Mouse (Mus musculus): Measurements from ENCODE around the gene Olfr76. TPM values are rescaled to one million over a fixed set of nuclear protein-coding genes. Genes with fewer than 3 reads are reported as not detected.
"Not testable (repeated sequence)": the region's sequence is repeated elsewhere in the genome, so short reads cannot be mapped to it uniquely, and the experiment has no call there.

Gene Olfr76
- total RNA-seq (2022): not detected

GRCm38 (mm10) chr19:12123103-12123502 lies at the start of gene Olfr76:
Olfr76 (minus strand) TSS chr19:12123203.
- DNase-seq (ENCODE audit: low spot score in 2 of 2): no peak

- DNase-seq (ENCODE audit: low spot score in 2 of 2): not testable (repeated sequence)
Observed at GRCm38 (mm10) chr19:12170062-12170599, 47.1 kb upstream of the Olfr76 start, which contains the start of gene Olfr1555-ps1. Olfr1555-ps1 (minus strand) TSS chr19:12170112.

GRCm38 (mm10) chr19:12145452-12145851 lies 22.4 kb upstream of the Olfr76 start:
- peak in 1 of 2 experiments; percentile 51 for DNase-seq (ENCODE audit: low spot score in 2 of 2)

GRCm38 (mm10) chr19:12143356-12143755 lies 20.4 kb upstream of the Olfr76 start:
- DNase-seq (ENCODE audit: low spot score in 2 of 2): peak in 1 of 2 experiments; percentile 70

GRCm38 (mm10) chr19:12134289-12134688 lies 11.3 kb upstream of the Olfr76 start:
- DNase-seq (ENCODE audit: low spot score in 2 of 2): no peak

GRCm38 (mm10) chr19:12116464-12116863 lies 6.5 kb downstream of the Olfr76 start:
- no peak for DNase-seq (ENCODE audit: low spot score in 2 of 2)

GRCm38 (mm10) chr19:12115797-12116196 lies 7.2 kb downstream of the Olfr76 start, which contains the start of gene Olfr1428:
Olfr1428 (minus strand) TSS chr19:12115897.
- DNase-seq (ENCODE audit: low spot score in 2 of 2): no peak

- no peak for DNase-seq (ENCODE audit: low spot score in 2 of 2)
Observed at GRCm38 (mm10) chr19:12113807-12114206, 9.2 kb downstream of the Olfr76 start.

GRCm38 (mm10) chr19:12104541-12104940 lies 18.5 kb downstream of the Olfr76 start:
- DNase-seq (ENCODE audit: low spot score in 2 of 2): no peak

- DNase-seq (ENCODE audit: low spot score in 2 of 2): no peak
Observed at GRCm38 (mm10) chr19:12103234-12103633, 19.8 kb downstream of the Olfr76 start, which contains the start of gene Olfr1427. Olfr1427 (minus strand) TSS chr19:12103334.

GRCm38 (mm10) chr19:12091913-12092312 lies 31.1 kb downstream of the Olfr76 start, which contains the start of gene Olfr1426:
Olfr1426 (minus strand) TSS chr19:12092013.
- DNase-seq (ENCODE audit: low spot score in 2 of 2): no peak

- not testable (repeated sequence) for DNase-seq (ENCODE audit: low spot score in 2 of 2)
Observed at GRCm38 (mm10) chr19:12077631-12078030, 45.4 kb downstream of the Olfr76 start, which contains the start of gene Olfr1425. Olfr1425 (minus strand) TSS chr19:12077731.

GRCm38 (mm10) chr19:12069546-12069945 lies 53.5 kb downstream of the Olfr76 start:
- not testable (repeated sequence) for DNase-seq (ENCODE audit: low spot score in 2 of 2)

Other genes starting within 250 kb of the Olfr76 start
- gene Olfr1419, start 248.1 kb downstream of the Olfr76 start, total RNA-seq (2022): under 1 TPM in 1 of 4 experiments, not detected in 3; 0.13 TPM
- not detected for gene Olfr1420, start 236.6 kb downstream of the Olfr76 start, total RNA-seq (2022)
- gene Patl1, start 210.8 kb downstream of the Olfr76 start, total RNA-seq (2022): 10 to 100 TPM; 19.4 to 22.9 (median 21.1) TPM
- gene Osbp, start 157.3 kb downstream of the Olfr76 start, total RNA-seq (2022): 10 to 100 TPM; 56.8 to 62.7 (median 59.6) TPM
- not detected for gene Olfr1423, start 81.9 kb downstream of the Olfr76 start, total RNA-seq (2022)
- not detected for gene Olfr1424, start 60.5 kb downstream of the Olfr76 start, total RNA-seq (2022)
- not detected for gene Olfr1425, start 45.5 kb downstream of the Olfr76 start, total RNA-seq (2022)
- gene Olfr1426, start 31.2 kb downstream of the Olfr76 start, total RNA-seq (2022): not detected
- gene Olfr1427, start 19.9 kb downstream of the Olfr76 start, total RNA-seq (2022): not detected
- gene Olfr1428, start 7.3 kb downstream of the Olfr76 start, total RNA-seq (2022): not detected
- gene Olfr1555-ps1, start 46.9 kb upstream of the Olfr76 start, total RNA-seq (2022): not detected
- not detected for gene Olfr1431, start 77.4 kb upstream of the Olfr76 start, total RNA-seq (2022)
- gene Olfr1432, start 109.4 kb upstream of the Olfr76 start, total RNA-seq (2022): not detected
- not detected for gene Olfr262, start 118.5 kb upstream of the Olfr76 start, total RNA-seq (2022)
- gene Olfr235, start 137.8 kb upstream of the Olfr76 start, total RNA-seq (2022): not detected
- gene Olfr1434, start 156.7 kb upstream of the Olfr76 start, total RNA-seq (2022): not detected
- gene Olfr1436, start 175.9 kb upstream of the Olfr76 start, total RNA-seq (2022): not detected
- not detected for gene Olfr1437, start 201.9 kb upstream of the Olfr76 start, total RNA-seq (2022)
- not detected for gene Olfr1438-ps1, start 212.7 kb upstream of the Olfr76 start, total RNA-seq (2022)

Data from left cerebral cortex, adult 8-10 months (tissue).